Mouse (Mus musculus) intestine, embryonic 16.5 days (tissue): Measurements from ENCODE around the gene Gm29776. TPM values are rescaled to one million over a fixed set of nuclear protein-coding genes. Genes with fewer than 3 reads are reported as not detected.

Source experiments
- ATAC-seq: fragments of 200-750 bp; cut with Nextera tagmentation; 2 replicates; pipeline ENCODE4 v1.8.0; 2017; ENCODE audit warnings: moderate TSS enrichment, moderate library complexity
- H3K27ac ChIP-seq: fragments of 300-500 bp; sonication (generic); 2 replicates; pipeline ENCODE4 v1.5.1; 2014; ENCODE audit warnings: mild to moderate bottlenecking, low read length
- H3K27me3 ChIP-seq: fragments of 300-500 bp; sonication (generic); replicated peaks from 2 replicates; pipeline ENCODE4 v1.6.1; 2014; ENCODE audit warnings: low read length, control low read depth, mixed read lengths; ENCODE audit not compliant: control insufficient read depth, insufficient read depth
- H3K36me3 ChIP-seq: fragments of 300-500 bp; sonication (generic); 2 replicates; pipeline ENCODE4 v1.6.1; 2014; ENCODE audit warnings: low read length, control low read depth; ENCODE audit not compliant: control insufficient read depth, insufficient read depth
- H3K4me1 ChIP-seq: fragments of 300-500 bp; sonication (generic); 2 replicates; pipeline ENCODE4 v1.6.1; 2014; ENCODE audit warnings: low read length, control low read depth, mixed read lengths; ENCODE audit not compliant: control insufficient read depth, insufficient read depth
- H3K4me2 ChIP-seq: fragments of 300-500 bp; sonication (generic); 2 replicates; pipeline ENCODE4 v1.6.1; 2014; ENCODE audit warnings: low read depth, low read length, control low read depth
- H3K4me3 ChIP-seq: fragments of 300-500 bp; sonication (generic); 2 replicates; pipeline ENCODE4 v1.5.1; 2014; ENCODE audit warnings: mild to moderate bottlenecking, low read length
- H3K9ac ChIP-seq: fragments of 300-500 bp; sonication (generic); 2 replicates; pipeline ENCODE4 v1.6.1; 2014; ENCODE audit warnings: low read depth, low read length
- H3K9me3 ChIP-seq: fragments of 300-500 bp; sonication (generic); 2 replicates; pipeline ENCODE4 v1.6.1; 2016; ENCODE audit warnings: low read length, control low read depth; ENCODE audit not compliant: control insufficient read depth
- WGBS: fragments of 180-500 bp; shearing (Covaris S2); extraction: QIAGEN DNeasy Blood & Tissue Kit; methylation state at CpG from one replicate; pipeline ENCODE4 v1.1.7; 2014; 5-methylcytosine and 5-hydroxymethylcytosine counted together
- microRNA-seq: library from miRNA; unstranded; fragments of <30 nt; microRNA quantifications from one replicate; pipeline ENCODE4, GENCODE M21; 2016
- polyA plus RNA-seq: library from polyadenylated mRNA; unstranded; fragments of >200 nt; fragmentation: Nextera tagmentation; extraction: Ambion mirVana; gene quantifications from 2 replicates; pipeline ENCODE4 v1.2.1, GENCODE M21; 2015

Gm29776 gene
- polyA plus RNA-seq, 1 experiment from 2014 or later: 0.15 TPM

GRCm38 (mm10) chr14:54647900-54648299 lies 50.7 kb downstream of the Gm29776 start:
- WGBS: 80% methylated on average over 4 of the region's 4 CpGs

GRCm38 (mm10) chr14:54646898-54647636 lies 51.6 kb downstream of the Gm29776 start:
- no peak overlapping the region for H3K4me3 ChIP-seq
- WGBS: 88% methylated on average over 8 of the region's 8 CpGs

More at GRCm38 (mm10) chr14:54647900-54648299, 50.7 kb downstream of the Gm29776 start:
- H3K36me3 ChIP-seq: peaks cover 50% of the 10 kb centered on the region
- H3K9ac ChIP-seq: no peak overlapping the region
- no peak overlapping the region for H3K27ac ChIP-seq
- H3K4me2 ChIP-seq: no peak overlapping the region
- no peak overlapping the region for H3K4me3 ChIP-seq
- H3K4me1 ChIP-seq: peaks cover 23% of the 10 kb centered on the region
- no peaks in the 10 kb centered on the region for H3K27me3 ChIP-seq
- ATAC-seq: no peak
- no peaks in the 10 kb centered on the region for H3K9me3 ChIP-seq

GRCm38 (mm10) chr14:54646455-54646854 lies 52.2 kb downstream of the Gm29776 start:
- no peak overlapping the region for H3K9ac ChIP-seq
- peaks cover 8% of the 10 kb centered on the region for H3K4me1 ChIP-seq
- no peak overlapping the region for H3K4me2 ChIP-seq
- no peaks in the 10 kb centered on the region for H3K9me3 ChIP-seq
- no peaks in the 10 kb centered on the region for H3K27me3 ChIP-seq
- H3K27ac ChIP-seq: no peak overlapping the region
- ATAC-seq: no peak
- 91% methylated on average over 17 of the region's 17 CpGs for WGBS
- peaks cover 47% of the 10 kb centered on the region for H3K36me3 ChIP-seq
- no peak overlapping the region for H3K4me3 ChIP-seq

More at GRCm38 (mm10) chr14:54646898-54647636, 51.6 kb downstream of the Gm29776 start:
- Histone ChIP-seq H3K36me3 (peaks cover 50% of the 10 kb centered on the region), H3K4me2 (no peak overlapping the region), H3K27me3 (no peaks in the 10 kb centered on the region), H3K27ac (no peak overlapping the region), H3K9me3 (no peaks in the 10 kb centered on the region), H3K4me1 (peaks cover 14% of the 10 kb centered on the region), H3K9ac (no peak overlapping the region)
- ATAC-seq: no peak

GRCm38 (mm10) chr14:54644294-54644693 lies 54.3 kb downstream of the Gm29776 start:
- Histone ChIP-seq H3K27ac (no peak overlapping the region), H3K36me3 (peaks cover 32% of the 10 kb centered on the region), H3K4me1 (peaks cover 7% of the 10 kb centered on the region), H3K9ac (no peak overlapping the region), H3K4me2 (no peak overlapping the region), H3K4me3 (no peak overlapping the region), H3K9me3 (no peaks in the 10 kb centered on the region), H3K27me3 (no peaks in the 10 kb centered on the region)
- ATAC-seq: no peak
- WGBS: 88% methylated on average over 9 of the region's 9 CpGs

- Histone ChIP-seq H3K4me2 (no peak overlapping the region), H3K9me3 (no peaks in the 10 kb centered on the region), H3K4me1 (peaks cover 7% of the 10 kb centered on the region), H3K4me3 (no peak overlapping the region), H3K36me3 (peaks cover 29% of the 10 kb centered on the region), H3K27me3 (no peaks in the 10 kb centered on the region), H3K27ac (no peak overlapping the region), H3K9ac (no peak overlapping the region)
- WGBS: 79% methylated on average over 2 of the region's 2 CpGs
- no peak for ATAC-seq
Observed at GRCm38 (mm10) chr14:54643011-54643410, 55.6 kb downstream of the Gm29776 start.

Small RNAs within 50 kb of the gene (microRNA-seq; reads per million reads assigned to microRNA genes)
- gene Mir6948: not detected

Other genes with a start within 250 kb of the Gm29776 start
- gene Lrp10, start 234.7 kb downstream of the Gm29776 start, polyA plus RNA-seq: 53.4 and 65.3 TPM in 2 replicates
- 1.2 and 1.6 TPM in 2 replicates for gene Rem2, start 222.7 kb downstream of the Gm29776 start, polyA plus RNA-seq
- 67.2 and 71.8 TPM in 2 replicates for gene Prmt5, start 181.3 kb downstream of the Gm29776 start, polyA plus RNA-seq
- gene Haus4, start 144.2 kb downstream of the Gm29776 start, polyA plus RNA-seq: 46.9 and 56.0 TPM in 2 replicates
- gene Ajuba, start 121.3 kb downstream of the Gm29776 start, polyA plus RNA-seq: 12.9 and 13.1 TPM in 2 replicates
- 6.0 and 7.8 TPM in 2 replicates for gene 4931414P19Rik, start 92.8 kb downstream of the Gm29776 start, polyA plus RNA-seq
- gene Psmb5, start 80.8 kb downstream of the Gm29776 start, polyA plus RNA-seq: 358 and 395 TPM in 2 replicates
- gene Psmb11, start 77.4 kb downstream of the Gm29776 start, polyA plus RNA-seq: not detected in 2 replicates
- gene Gm17606, start 57.9 kb downstream of the Gm29776 start, polyA plus RNA-seq: not detected in 2 replicates
- 1.5 and 1.7 TPM in 2 replicates for gene Cdh24, start 57.5 kb downstream of the Gm29776 start, polyA plus RNA-seq
- 82.0 and 90.2 TPM in 2 replicates for gene 1700123O20Rik, start 12.6 kb downstream of the Gm29776 start, polyA plus RNA-seq
- 78.7 and 82.6 TPM in 2 replicates for gene Acin1, start 11.9 kb downstream of the Gm29776 start, polyA plus RNA-seq
- gene Cebpe, start 13.3 kb upstream of the Gm29776 start, polyA plus RNA-seq: 0.28 TPM in 1 of 2 replicates, not detected in the other
- gene Slc7a8, start 83.1 kb upstream of the Gm29776 start, polyA plus RNA-seq: 45.7 and 60.3 TPM in 2 replicates
- 0.13 TPM in 1 of 2 replicates, not detected in the other for gene Rnf212b, start 115.3 kb upstream of the Gm29776 start, polyA plus RNA-seq
- 6.1 and 10.2 TPM in 2 replicates for gene Homez, start 172.1 kb upstream of the Gm29776 start, polyA plus RNA-seq
- gene Ppp1r3e, start 178.7 kb upstream of the Gm29776 start, polyA plus RNA-seq: 1.4 and 1.8 TPM in 2 replicates
- 5.1 and 5.8 TPM in 2 replicates for gene Bcl2l2, start 184.5 kb upstream of the Gm29776 start, polyA plus RNA-seq
- 0.49 and 0.76 TPM in 2 replicates for gene Gm20521, start 184.6 kb upstream of the Gm29776 start, polyA plus RNA-seq
- 79.8 and 84.7 TPM in 2 replicates for gene Pabpn1, start 193.7 kb upstream of the Gm29776 start, polyA plus RNA-seq
- 21.2 and 23.8 TPM in 2 replicates for gene Slc22a17, start 214.3 kb upstream of the Gm29776 start, polyA plus RNA-seq
- 17.1 and 18.0 TPM in 2 replicates for gene Efs, start 227.3 kb upstream of the Gm29776 start, polyA plus RNA-seq
- gene Il25, start 233.9 kb upstream of the Gm29776 start, polyA plus RNA-seq: 0.12 TPM in 1 of 2 replicates, not detected in the other
- 2.0 and 2.8 TPM in 2 replicates for gene Cmtm5, start 237.4 kb upstream of the Gm29776 start, polyA plus RNA-seq